Mouse (Mus musculus) olfactory bulb, adult 2 months (tissue): ENCODE data around the gene Gata5.

ENCODE experiments used
- CTCF ChIP-seq: fragments of 200-500 bp; IDR thresholded peaks from 2 replicates; pipeline ENCODE4 v1.5.1; 2012; ENCODE audit warnings: low read depth, mild to moderate bottlenecking, low read length, moderate library complexity; ENCODE audit not compliant: insufficient read depth
- POLR2A ChIP-seq: fragments of 200-500 bp; IDR thresholded peaks from 2 replicates; pipeline ENCODE4 v1.6.1; 2012; ENCODE audit warnings: mild to moderate bottlenecking, low read depth, low read length, moderate library complexity; ENCODE audit not compliant: insufficient read depth

- no peak for TF ChIP-seq CTCF
- TF ChIP-seq POLR2A: no peak
Measured at GRCm38 (mm10) chr2:180333778-180334550, 535 bp downstream of the Gata5 start.
